Mouse (Mus musculus): ENCODE data around the gene Zfp36l2.
A peak's percentile ranks its signal among the peaks of the same experiment; 100 is the strongest.
"Not testable (repeated sequence)": the region's sequence is repeated elsewhere in the genome, so short reads cannot be mapped to it uniquely, and the experiment has no call there.

Gene Zfp36l2

DNA sequence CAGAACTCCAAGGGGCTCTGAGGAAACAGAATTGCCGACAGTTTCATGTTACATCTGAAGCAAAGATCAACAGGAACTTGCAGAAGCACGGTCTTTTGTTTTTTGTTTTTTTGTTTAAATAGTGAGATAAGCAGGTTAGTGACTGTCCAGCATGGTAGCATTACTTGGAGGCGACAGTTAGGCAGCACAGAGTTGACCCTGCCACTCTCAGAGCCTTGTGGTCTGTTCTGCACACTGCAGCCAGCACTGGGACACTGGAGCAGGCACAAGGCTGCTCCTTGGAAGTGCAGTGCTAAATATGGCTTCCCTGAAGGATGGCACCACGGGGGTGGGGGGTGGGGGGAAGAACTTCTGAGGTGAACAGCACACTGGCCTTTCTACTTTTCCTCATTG lies 7.3 kb upstream of the Zfp36l2 start:
- DNase-seq (ENCODE audit: low spot score) = no peak

- no peak for DNase-seq (ENCODE audit: low spot score)
Measured at GRCm38 (mm10) chr17:84194282-84195002, 6.7 kb upstream of the Zfp36l2 start.

- no peak for DNase-seq (ENCODE audit: low spot score)
Measured at GRCm38 (mm10) chr17:84193411-84193810, 5.7 kb upstream of the Zfp36l2 start.

DNA sequence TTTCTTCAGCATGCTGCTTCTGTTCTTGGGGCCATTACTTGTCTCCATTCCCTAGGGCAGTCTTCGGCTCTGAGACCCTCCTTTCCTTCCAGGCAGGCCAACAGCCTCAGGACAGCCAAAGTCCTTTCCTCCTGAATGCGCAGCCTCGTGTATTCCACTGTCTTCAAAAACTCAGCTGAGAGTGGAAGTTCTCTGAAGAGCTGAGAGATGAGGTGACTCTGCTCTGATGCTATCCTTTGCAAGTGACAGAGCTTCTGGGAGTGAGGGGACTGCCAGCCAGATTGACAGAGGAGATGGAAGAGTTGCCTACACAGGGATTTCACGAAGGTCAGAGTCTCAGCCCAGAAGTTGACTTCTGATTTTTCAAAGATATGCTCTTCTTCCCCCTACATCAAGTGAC lies 4.2 kb upstream of the Zfp36l2 start:
- DNase-seq (ENCODE audit: low spot score) = no peak

GRCm38 (mm10) chr17:84190885-84191284 lies 3.1 kb upstream of the Zfp36l2 start:
- DNase-seq (ENCODE audit: low spot score) = peak; percentile 90

DNA sequence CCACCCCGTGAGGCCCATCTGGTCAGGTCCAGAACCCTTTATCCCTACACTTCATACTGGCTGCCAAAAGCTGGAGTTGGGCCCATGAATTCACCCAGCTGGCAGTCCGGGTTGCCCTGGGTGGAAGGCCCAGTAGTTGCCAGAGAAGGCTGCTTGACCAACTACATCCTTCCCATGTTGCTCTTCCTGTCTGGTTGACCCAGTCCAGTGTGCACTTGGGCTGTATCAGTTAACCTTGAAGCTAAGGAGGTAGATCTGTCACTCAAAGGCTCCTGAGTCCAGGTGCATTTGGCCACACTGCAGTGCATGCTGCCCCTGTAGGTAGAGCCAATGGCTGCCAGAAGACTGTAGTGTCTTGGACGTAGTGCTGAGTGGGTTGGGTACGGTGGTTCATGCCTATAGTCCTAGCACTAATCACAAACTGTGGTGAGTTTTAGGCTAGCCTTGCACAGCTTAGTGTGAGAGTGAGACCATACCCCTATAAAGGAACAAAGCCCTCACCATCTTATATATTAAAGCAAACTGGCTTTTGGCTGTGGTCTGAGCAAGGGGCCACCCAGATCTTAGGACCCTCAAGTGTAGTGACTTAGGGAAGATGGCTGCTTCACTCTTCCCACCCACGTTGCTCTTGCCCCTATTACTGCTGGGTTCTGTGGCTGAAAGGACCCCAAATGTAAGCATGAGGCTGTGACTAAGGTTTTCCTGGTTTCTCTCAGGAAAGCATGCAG lies 1.5 kb upstream of the Zfp36l2 start:
- no peak for DNase-seq (ENCODE audit: low spot score)

DNA sequence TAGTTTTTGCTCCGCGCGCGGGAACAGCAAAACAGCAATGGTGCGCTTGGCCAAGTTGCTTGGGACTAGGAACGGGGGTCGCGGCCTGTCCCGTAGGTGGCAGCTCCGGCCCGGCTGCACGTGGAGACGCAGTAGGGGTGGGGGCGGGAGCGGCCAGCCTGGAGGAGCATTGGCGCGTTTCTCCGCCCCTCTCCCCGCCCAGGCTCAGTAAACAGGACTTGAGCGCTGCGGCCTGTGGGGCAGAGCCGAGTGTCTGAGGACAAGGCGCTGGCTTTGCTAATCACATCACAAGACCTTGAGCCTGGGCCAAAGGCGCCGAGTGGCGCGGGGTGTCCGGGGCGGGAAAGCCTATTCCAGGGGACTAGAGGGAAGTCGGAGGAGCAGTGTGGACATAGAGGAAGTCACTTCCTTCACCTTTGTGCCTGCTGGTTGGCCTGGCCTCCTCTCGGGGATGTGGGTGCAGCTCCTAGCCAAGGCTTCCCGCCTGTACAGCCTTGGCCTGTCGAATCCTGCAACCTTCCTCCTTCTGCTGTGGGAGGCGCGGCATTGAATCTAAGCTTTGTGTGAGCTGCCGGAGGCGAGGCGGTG lies 721 bp upstream of the Zfp36l2 start:
- peak; percentile 95 for DNase-seq (ENCODE audit: low spot score)

DNA sequence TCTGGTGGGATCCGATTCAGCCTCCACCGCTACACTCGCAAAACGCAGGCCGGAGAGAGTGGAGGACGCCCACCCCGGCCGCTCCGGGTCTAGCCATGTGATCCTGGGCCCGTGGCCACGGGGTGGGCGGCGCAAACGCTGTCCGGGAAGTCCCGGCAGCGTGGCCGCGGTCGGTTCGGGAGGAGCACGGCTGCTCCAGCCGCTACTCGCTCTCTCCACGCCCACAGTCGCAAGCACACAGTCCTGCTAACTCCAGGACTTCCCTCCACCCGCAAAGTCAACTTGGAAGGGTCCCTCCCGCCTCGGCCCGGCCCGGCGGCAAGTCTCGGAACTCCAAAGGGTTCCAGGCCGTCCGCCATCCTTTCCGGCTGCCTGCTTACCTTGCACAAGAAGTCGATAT lies 483 bp downstream of the Zfp36l2 start:
- DNase-seq (ENCODE audit: low spot score) = not testable (repeated sequence)

DNA sequence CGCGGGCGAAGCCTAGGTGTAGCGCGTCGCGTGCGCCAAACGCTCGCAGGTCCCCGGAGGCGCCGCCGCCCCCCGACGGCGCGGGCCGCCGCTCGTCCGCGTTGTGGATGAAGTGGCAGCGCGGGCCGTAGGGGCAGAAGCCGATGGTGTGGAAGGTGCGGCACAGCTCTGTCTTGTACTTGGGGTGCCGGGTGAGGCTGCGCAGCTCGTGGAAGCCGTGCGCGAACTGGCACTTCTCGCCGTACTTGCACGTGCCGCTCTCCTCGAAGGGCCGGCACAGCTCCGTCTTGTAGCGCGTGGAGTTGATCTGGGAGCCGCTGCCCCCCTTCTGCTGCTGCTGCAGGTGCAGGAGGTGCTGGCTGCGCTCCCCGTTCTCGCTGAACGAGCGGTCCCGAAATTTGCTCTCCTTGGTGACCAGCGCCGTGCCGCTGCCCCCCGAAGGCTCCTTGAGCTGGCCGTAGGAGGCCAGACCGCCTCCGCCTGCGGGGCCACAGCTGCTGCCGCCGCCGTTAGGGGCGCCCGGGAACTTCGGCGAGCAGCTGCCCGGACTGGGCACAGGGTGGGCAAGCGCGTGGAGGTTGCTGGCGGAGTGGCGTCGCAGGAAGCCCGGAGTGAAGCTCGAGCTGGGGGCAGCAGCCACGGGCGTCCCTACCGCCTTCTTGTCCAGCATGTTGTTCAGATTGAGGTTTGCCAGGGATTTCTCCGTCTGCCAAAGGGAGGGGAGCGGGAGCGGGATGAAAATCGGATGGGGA lies 1.1 kb downstream of the Zfp36l2 start:
- DNase-seq (ENCODE audit: low spot score) = peak; percentile 52

DNA sequence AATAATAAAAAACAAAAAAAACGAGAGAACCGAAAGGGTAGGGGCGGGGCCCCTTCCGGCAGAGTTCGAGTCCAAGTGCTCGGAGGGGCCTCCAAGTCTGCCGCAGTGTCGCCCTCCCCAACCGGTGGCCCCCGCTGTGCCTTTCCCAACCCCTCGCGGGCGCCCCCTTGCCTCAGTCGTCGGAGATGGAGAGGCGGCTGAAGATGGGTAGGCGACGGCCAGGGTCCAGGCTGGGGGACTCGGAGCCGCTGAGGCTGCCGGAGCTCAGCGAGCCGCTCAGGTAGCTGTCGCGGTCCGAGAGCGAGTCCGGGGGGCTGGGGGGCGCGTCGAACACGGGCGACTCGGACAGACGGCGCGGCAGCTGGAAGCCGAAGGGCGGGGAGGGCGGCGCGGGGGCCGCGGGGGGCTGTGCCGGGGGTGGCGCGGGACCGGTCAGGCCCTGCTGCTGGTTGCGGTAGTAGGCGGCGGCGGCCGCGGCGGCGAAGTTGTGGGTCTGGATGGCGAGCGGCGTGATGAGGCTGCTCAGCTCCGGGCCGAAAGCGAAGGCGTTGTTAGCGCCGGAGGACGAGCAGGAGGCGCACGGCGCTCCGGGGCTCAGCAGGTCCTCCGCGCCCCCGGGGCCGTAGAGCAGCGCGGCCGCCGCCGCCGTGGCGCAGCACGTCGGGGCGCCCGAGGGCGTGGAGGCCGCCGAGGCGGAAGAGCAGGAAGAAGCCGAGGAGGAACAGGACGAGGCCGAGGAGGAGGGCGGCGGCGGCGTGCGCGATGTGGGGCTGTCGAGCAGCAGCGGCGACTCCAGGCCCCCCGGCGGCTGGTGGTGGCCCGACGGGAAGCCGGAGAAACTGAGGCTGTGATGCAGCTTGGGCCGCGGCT lies 1.9 kb downstream of the Zfp36l2 start:
- DNase-seq (ENCODE audit: low spot score) = peak; percentile 72

- DNase-seq (ENCODE audit: low spot score) = no peak
Measured at GRCm38 (mm10) chr17:84185011-84185411, 2.7 kb downstream of the Zfp36l2 start.

DNA sequence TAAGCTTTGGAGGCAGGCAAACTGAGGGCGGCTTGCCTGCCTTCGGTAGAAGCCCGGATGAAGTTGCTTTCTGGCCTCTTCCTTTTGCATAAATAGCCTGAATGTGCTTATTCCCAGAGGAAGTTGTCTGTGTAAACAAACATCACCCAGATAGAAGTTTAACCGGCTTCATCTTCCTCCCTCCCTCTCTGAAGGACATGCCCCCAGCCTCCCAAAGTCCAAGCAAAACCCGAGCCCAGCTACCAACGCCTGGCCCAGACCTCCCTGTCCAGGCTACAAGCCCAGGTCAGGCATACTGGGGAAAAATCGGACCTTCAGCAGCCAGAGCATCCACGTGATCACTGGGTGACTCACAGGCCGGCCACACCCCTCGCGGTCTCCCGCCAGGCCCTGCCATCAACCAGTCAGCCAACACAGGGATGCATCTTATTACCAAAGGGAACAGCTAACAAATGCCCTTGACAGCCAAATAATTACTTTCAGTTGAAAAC lies 4.4 kb downstream of the Zfp36l2 start:
- peak; percentile 92 for DNase-seq (ENCODE audit: low spot score)

DNA sequence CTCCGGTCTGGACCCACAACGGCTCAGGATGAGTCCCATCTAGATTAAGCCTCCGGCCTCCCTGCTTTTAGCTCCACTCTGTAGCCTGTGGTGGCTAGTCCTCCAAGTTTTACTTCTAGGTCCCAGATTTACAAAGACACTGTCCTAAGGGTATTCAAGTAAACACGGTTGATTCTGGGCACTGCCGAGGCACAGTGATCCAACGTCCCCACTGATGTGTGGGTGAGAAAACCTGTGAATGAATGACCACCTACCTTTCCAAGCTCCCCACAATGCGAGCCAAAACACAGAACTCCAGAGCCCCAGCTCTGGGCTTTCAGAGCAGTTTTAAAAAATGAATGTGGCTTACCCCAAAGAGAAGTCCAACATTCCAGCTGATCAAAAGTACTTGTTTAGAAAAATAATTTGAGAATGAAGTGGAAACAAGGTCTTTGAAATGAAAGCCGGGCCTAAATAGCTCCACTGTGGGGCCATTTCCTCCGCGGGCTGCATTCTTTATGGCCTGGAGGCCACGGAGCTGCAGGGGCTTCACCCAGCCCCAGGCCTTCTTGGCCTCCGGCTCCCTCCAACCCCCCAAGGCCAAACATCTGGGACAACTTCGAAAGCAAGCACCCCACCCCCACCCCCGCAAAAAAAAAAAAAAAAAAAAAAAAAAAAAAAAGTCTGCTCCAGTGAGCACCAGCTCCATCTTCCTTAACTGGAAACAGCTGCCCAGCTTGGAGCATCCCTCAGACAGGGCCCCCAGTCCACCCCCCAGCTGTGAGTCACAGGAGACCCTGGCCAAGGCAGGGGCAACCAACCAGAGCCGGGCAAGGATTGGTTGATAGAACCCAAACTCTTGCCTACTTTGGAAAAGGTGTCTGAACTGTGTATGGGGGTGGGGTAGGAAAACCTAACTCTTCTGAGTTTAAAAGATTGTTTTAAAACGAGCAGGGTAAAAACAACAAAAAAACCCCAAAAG lies 5.2 kb downstream of the Zfp36l2 start:
- DNase-seq (ENCODE audit: low spot score) = peak; percentile 56

DNA sequence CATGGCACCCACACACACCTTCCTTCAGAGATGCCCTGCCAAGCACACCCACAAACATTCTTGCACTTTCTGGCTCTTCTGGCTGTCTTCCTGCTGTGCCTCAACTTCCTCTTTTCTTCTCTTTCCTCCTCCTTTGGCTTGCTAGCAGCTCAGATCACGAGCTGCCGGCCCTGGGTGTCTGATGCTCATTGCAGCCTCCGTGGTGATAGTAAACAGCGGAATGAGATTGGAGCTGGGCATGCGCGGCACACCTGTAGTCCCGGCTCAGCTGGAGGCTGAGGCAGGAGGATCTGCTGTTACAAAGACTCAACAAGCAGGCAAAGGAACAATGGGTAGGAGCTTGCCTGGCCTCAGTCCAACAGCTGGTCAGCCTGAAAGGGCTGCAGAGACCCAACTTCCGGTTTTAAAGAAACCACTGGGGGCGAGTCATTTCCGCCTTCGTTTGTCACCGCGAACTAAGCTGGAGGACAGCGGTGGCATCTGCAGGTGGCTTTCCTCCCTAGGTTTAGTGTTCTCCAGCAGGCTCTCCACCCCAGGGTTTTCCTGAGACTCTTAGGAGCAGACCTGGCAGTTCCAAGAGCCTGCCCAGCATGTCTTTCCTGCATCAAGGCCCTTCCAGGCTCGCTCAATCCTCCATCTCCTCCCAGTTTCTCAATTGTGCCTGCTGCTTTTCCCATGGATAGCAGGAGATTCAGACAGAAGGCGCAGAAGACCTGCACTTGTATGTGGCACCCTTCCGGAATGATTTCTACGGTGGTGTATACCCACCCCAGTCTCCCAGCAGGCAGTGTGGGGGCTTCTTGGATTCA lies 6.0 kb downstream of the Zfp36l2 start:
- DNase-seq (ENCODE audit: low spot score) = peak; percentile 69

DNA sequence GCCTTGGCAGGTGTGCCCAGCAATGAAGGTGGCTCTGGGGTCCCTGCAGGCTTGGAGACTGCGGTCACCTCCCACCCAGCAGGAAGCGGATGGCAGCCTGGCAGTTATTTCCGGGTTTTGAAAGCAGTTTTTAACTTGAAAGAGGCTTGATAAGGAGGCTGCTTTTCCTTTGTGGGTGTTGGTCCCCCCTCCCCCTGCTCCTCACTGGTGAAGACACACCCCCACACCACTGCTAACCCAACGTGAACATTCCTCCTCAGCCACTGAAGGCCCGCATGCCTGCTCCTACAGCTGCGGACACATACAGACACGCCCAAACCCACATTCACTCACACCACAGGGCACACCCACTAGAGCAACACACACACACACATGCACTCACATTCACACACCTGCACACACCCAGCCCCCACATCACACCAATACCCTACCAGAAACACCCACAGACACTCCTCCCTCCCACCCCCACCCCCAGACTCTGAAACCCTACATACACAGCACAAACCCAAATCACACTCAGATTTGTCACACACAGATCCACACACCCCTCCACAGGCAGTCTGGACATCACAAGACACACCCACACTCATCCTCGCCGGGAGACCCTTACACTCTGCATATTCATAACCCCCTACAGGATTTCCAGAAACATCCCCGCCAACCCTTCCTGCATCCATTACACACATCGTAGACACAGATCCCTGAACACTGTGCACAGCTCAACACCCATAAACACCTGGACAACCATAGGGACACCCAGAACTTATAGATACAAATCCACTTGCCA lies 6.8 kb downstream of the Zfp36l2 start:
- DNase-seq (ENCODE audit: low spot score) = peak; percentile 81

GRCm38 (mm10) chr17:84179973-84180365 lies 7.8 kb downstream of the Zfp36l2 start:
- peak; percentile 18 for DNase-seq (ENCODE audit: low spot score)

GRCm38 (mm10) chr17:84179026-84179972 lies 8.4 kb downstream of the Zfp36l2 start:
- DNase-seq (ENCODE audit: low spot score) = peak; percentile 2
